Mouse (Mus musculus) hindlimb bud, embryonic 11.5 days (tissue): ENCODE measurements around the gene S100a10.
A peak's percentile ranks its signal among the peaks of the same experiment; 100 is the strongest.
"Not testable (repeated sequence)": the region's sequence is repeated elsewhere in the genome, so short reads cannot be mapped to it uniquely, and the experiment has no call there.

ENCODE experiments used
- DNase-seq: peaks from one replicate; pipeline ENCODE4 v3.0.0-alpha.2; 2012; ENCODE audit warnings: low read depth, low spot score; ENCODE audit errors: extremely low spot score

Gene S100a10

GRCm38 (mm10) chr3:93579317-93580038 is 24.6 kb downstream of the S100a10 start:
- DNase-seq, result no peak

GRCm38 (mm10) chr3:93580039-93580403 is 25.1 kb downstream of the S100a10 start:
- DNase-seq, result no peak

- no peak for DNase-seq
These were observed 26.1 kb downstream of the S100a10 start for GRCm38 (mm10) chr3:93580946-93581345.

- DNase-seq, result no peak
These were observed 26.8 kb downstream of the S100a10 start for GRCm38 (mm10) chr3:93581687-93582086.

GRCm38 (mm10) chr3:93583056-93583455 is 28.2 kb downstream of the S100a10 start:
- no peak for DNase-seq

- no peak for DNase-seq
These were observed 34.7 kb downstream of the S100a10 start for GRCm38 (mm10) chr3:93589629-93590028.

GRCm38 (mm10) chr3:93590256-93590655 is 35.4 kb downstream of the S100a10 start:
- no peak for DNase-seq

GRCm38 (mm10) chr3:93592100-93592499 is 37.2 kb downstream of the S100a10 start:
- DNase-seq, result no peak

- no peak for DNase-seq
These were observed 38.1 kb downstream of the S100a10 start for GRCm38 (mm10) chr3:93592976-93593375.

- DNase-seq, result no peak
These were observed 38.6 kb downstream of the S100a10 start for GRCm38 (mm10) chr3:93593512-93593911.

GRCm38 (mm10) chr3:93596632-93597031 is 41.8 kb downstream of the S100a10 start:
- DNase-seq, result no peak

- peak; percentile 44 for DNase-seq
These were observed 42.5 kb downstream of the S100a10 start for GRCm38 (mm10) chr3:93597221-93597913.

GRCm38 (mm10) chr3:93597970-93598369 is 43.1 kb downstream of the S100a10 start:
- DNase-seq, result no peak

GRCm38 (mm10) chr3:93600206-93600605 is 45.3 kb downstream of the S100a10 start:
- no peak for DNase-seq

GRCm38 (mm10) chr3:93601903-93602302 is 47.0 kb downstream of the S100a10 start:
- DNase-seq, result no peak

- not testable (repeated sequence) for DNase-seq
These were observed 54.1 kb downstream of the S100a10 start for GRCm38 (mm10) chr3:93608970-93609369.
